In the genomic region with DNA sequence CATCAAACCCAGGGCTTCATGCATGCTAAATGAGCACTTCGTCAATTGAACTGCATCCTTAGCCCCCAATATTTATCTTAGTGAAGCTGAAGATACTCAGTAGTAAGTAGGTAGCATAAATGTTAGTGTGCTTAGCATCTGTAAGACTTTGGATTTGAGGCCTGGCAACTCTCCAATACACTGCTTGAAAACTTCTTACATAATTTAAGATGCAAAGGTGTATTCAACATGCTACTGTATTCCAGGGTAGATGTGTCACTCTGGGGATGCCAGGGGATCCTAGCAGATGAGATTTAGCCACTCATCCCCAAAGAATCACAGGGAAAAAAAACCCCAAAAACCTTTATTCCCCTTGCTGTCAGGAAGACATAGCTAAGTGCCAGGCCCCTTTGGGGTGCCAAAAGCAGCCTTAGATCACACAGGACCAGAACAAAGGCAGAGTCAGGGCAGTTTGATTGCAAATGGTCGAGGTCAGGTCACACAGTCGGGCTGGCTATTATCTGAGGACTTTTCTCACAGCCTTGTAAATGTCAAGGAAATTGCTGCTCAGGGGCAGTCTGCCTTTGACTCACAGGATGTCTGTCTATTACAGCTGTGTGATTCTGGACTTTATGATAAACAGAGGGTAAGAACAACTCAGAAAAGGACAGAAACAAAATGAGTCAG, we compare ENCODE assay signal across 10 mouse cellular contexts. TPM values are rescaled to one million over a fixed set of nuclear protein-coding genes. Genes with fewer than 3 reads are reported as not detected.
A peak's percentile ranks its signal among the peaks of the same experiment; 100 is the strongest.
DNase-seq lines count a peak whose midpoint lies in the region; ATAC-seq lines count a peak whose summit lies in the region.
"Had no signal": no experiment of that assay in that cellular context is flagged by ENCODE, and none has a peak within 500 bp of the region (broad histone marks: within the 10 kb centered on the region; RNA-seq: fewer than 3 reads in every experiment).

No protein-coding gene starts in this region.

- no peak for ATAC-seq in midbrain, embryonic 16.5 days
- no peak for ATAC-seq in limb, embryonic 11.5 days (ENCODE audit: insufficient number of reproducible peaks, low FRiP score, low TSS enrichment, low read depth)
- no peak for ATAC-seq in stomach, embryonic 15.5 days (ENCODE audit: insufficient read depth, low FRiP score, low read depth)

- DNase-seq in adrenal gland, adult 2 months: peak; percentile 80
- no peak for DNase-seq in adrenal gland, postnatal 25 days
- peak; percentile 54 for DNase-seq in midbrain, embryonic 10.5 days (ENCODE audit: low spot score)
- peak; percentile 41 for DNase-seq in limb, embryonic 11.5 days (ENCODE audit: low spot score)
- DNase-seq in thymus, postnatal 10 days (ENCODE audit: low spot score in 2 of 2): no peak
- DNase-seq in cerebellum, adult 9-11 months: no peak
- DNase-seq: lung, adult 18-20 months had no signal

- no peaks in the 10 kb centered on the region for H3K9me3 ChIP-seq in midbrain, embryonic 10.5 days (replicated peaks)
- no peaks in the 10 kb centered on the region for H3K9me3 ChIP-seq in midbrain, embryonic 16.5 days (replicated peaks; ENCODE audit: control insufficient read depth, low read length, poor library complexity, severe bottlenecking)
- H3K9me3 ChIP-seq in limb, embryonic 11.5 days (ENCODE audit: control insufficient read depth, low read length): no peaks in the 10 kb centered on the region
- H3K9me3 ChIP-seq in stomach, embryonic 15.5 days: no peaks in the 10 kb centered on the region
- H3K9me3 ChIP-seq: embryonic facial prominence, embryonic 15.5 days had no signal

- no peaks in the 10 kb centered on the region for H3K36me3 ChIP-seq in midbrain, embryonic 10.5 days
- no peaks in the 10 kb centered on the region for H3K36me3 ChIP-seq in midbrain, embryonic 16.5 days (ENCODE audit: control insufficient read depth, insufficient read depth, low read length)
- no peaks in the 10 kb centered on the region for H3K36me3 ChIP-seq in limb, embryonic 11.5 days (ENCODE audit: control insufficient read depth, insufficient read depth, low read length)
- no peaks in the 10 kb centered on the region for H3K36me3 ChIP-seq in stomach, embryonic 15.5 days
- H3K36me3 ChIP-seq: embryonic facial prominence, embryonic 15.5 days had no signal

- H3K27me3 ChIP-seq in midbrain, embryonic 10.5 days (ENCODE audit: low read depth, poor library complexity, severe bottlenecking): no peaks in the 10 kb centered on the region
- no peaks in the 10 kb centered on the region for H3K27me3 ChIP-seq in midbrain, embryonic 16.5 days (ENCODE audit: control insufficient read depth, insufficient read depth, low read depth, low read length)
- no peaks in the 10 kb centered on the region for H3K27me3 ChIP-seq in limb, embryonic 11.5 days (ENCODE audit: control insufficient read depth, insufficient read depth, low read length)
- no peaks in the 10 kb centered on the region for H3K27me3 ChIP-seq in stomach, embryonic 15.5 days (replicated peaks)
- H3K27me3 ChIP-seq: embryonic facial prominence, embryonic 15.5 days had no signal

- no peak overlapping the region for H3K4me2 ChIP-seq in midbrain, embryonic 16.5 days (ENCODE audit: low read length)
- H3K4me2 ChIP-seq in limb, embryonic 11.5 days (ENCODE audit: low read depth, severe bottlenecking): no peak overlapping the region
- 0 out of 2 replicates have a peak overlapping the region, but pooled peaks have one; percentile 4 for H3K4me2 ChIP-seq in stomach, embryonic 15.5 days
- H3K4me2 ChIP-seq: embryonic facial prominence, embryonic 15.5 days had no signal

- peaks cover 51% of the 10 kb centered on the region for H3K4me1 ChIP-seq in midbrain, embryonic 10.5 days
- H3K4me1 ChIP-seq in midbrain, embryonic 16.5 days (ENCODE audit: control insufficient read depth, insufficient read depth, low read length): peaks cover 12% of the 10 kb centered on the region
- peaks cover 4% of the 10 kb centered on the region; the same call in 1 of the 2 replicates for H3K4me1 ChIP-seq in limb, embryonic 11.5 days (ENCODE audit: control insufficient read depth, insufficient read depth, low read length)
- H3K4me1 ChIP-seq in stomach, embryonic 15.5 days: peaks cover 19% of the 10 kb centered on the region

- peak overlapping the region; percentile 80 for H3K27ac ChIP-seq in midbrain, embryonic 10.5 days (replicated peaks)
- H3K27ac ChIP-seq in midbrain, embryonic 16.5 days (ENCODE audit: low read length): no peak overlapping the region
- no peak overlapping the region for H3K27ac ChIP-seq in limb, embryonic 11.5 days (replicated peaks; ENCODE audit: low read depth, low read length)
- peak overlapping the region; percentile 67 for H3K27ac ChIP-seq in stomach, embryonic 15.5 days
- H3K27ac ChIP-seq: embryonic facial prominence, embryonic 15.5 days had no signal

- 0 out of 2 replicates have a peak overlapping the region, but pooled peaks have one; percentile 12 for H3K4me3 ChIP-seq in midbrain, embryonic 10.5 days
- no peak overlapping the region for H3K4me3 ChIP-seq in midbrain, embryonic 16.5 days (ENCODE audit: low read depth, low read length)
- no peak overlapping the region for H3K4me3 ChIP-seq in limb, embryonic 11.5 days (ENCODE audit: low read depth, low read length)
- no peak overlapping the region for H3K4me3 ChIP-seq in stomach, embryonic 15.5 days (replicated peaks)
- H3K4me3 ChIP-seq: embryonic facial prominence, embryonic 15.5 days had no signal

- no peak overlapping the region for H3K9ac ChIP-seq in midbrain, embryonic 16.5 days (ENCODE audit: low read depth, low read length)
- no peak overlapping the region for H3K9ac ChIP-seq in limb, embryonic 11.5 days (ENCODE audit: low read length)
- H3K9ac ChIP-seq in stomach, embryonic 15.5 days: no peak overlapping the region
- H3K9ac ChIP-seq: embryonic facial prominence, embryonic 15.5 days had no signal

- WGBS in midbrain, embryonic 10.5 days: 25% methylated on average over 3 of the region's 3 CpGs
- WGBS in midbrain, embryonic 16.5 days: 19% methylated on average over 3 of the region's 3 CpGs
- WGBS in limb, embryonic 11.5 days: 20% methylated on average over 3 of the region's 3 CpGs
- WGBS in stomach, embryonic 15.5 days: 19% methylated on average over 3 of the region's 3 CpGs

RNA-seq across cellular contexts. Expression of a gene that starts 17.0 kb away (rescaled TPM):
- 100 to 1,000 TPM in 1 of 2 experiments, 10 to 100 TPM in 1; 39.4 to 119 TPM for total RNA-seq in adrenal gland, adult 2 months (2021)
- 20.0 and 38.6 TPM in 2 replicates for polyA plus RNA-seq in adrenal gland, adult 2 months (2012; rRNA removed)
- total RNA-seq in adrenal gland, postnatal 25 days (2021): 57.9 and 74.2 TPM in 2 replicates
- 10.6 and 11.1 TPM in 2 replicates for polyA plus RNA-seq in midbrain, embryonic 10.5 days (2016; fragmentation: Nextera tagmentation; extraction: Ambion mirVana)
- 18.4 and 19.3 TPM in 2 replicates for polyA plus RNA-seq in midbrain, embryonic 16.5 days (2015; fragmentation: Nextera tagmentation; extraction: Ambion mirVana)
- polyA plus RNA-seq in limb, embryonic 11.5 days (2014; fragmentation: Nextera tagmentation; extraction: Ambion mirVana): 7.0 and 7.4 TPM in 2 replicates
- 20.4 and 21.9 TPM in 2 replicates for polyA plus RNA-seq in stomach, embryonic 15.5 days (2015; fragmentation: Nextera tagmentation; extraction: Ambion mirVana)

RNA-seq across cellular contexts. Expression of a gene that starts 17.9 kb away (rescaled TPM):
- total RNA-seq in adrenal gland, adult 2 months (2021): not detected
- not detected in 2 replicates for polyA plus RNA-seq in adrenal gland, adult 2 months (2012; rRNA removed)
- total RNA-seq in adrenal gland, postnatal 25 days (2021): not detected in 2 replicates
- polyA plus RNA-seq in midbrain, embryonic 10.5 days (2016; fragmentation: Nextera tagmentation; extraction: Ambion mirVana): not detected in 2 replicates
- not detected in 2 replicates for polyA plus RNA-seq in midbrain, embryonic 16.5 days (2015; fragmentation: Nextera tagmentation; extraction: Ambion mirVana)
- not detected in 2 replicates for polyA plus RNA-seq in limb, embryonic 11.5 days (2014; fragmentation: Nextera tagmentation; extraction: Ambion mirVana)
- polyA plus RNA-seq in stomach, embryonic 15.5 days (2015; fragmentation: Nextera tagmentation; extraction: Ambion mirVana): not detected in 2 replicates
- polyA plus RNA-seq: embryonic facial prominence, embryonic 15.5 days had no signal

Comparison
In these comparisons a context has a peak if more than half of its experiments do, and no peak if none do; other contexts are left out.
1. DNase-seq: peak in adrenal gland, adult 2 months (single experiment), midbrain, embryonic 10.5 days (single experiment) and limb, embryonic 11.5 days (single experiment); none in adrenal gland, postnatal 25 days (single experiment), thymus, postnatal 10 days (0 of 2) and cerebellum, adult 9-11 months (single experiment).
2. H3K27ac ChIP-seq: peak in midbrain, embryonic 10.5 days (single experiment) and stomach, embryonic 15.5 days (single experiment); none in midbrain, embryonic 16.5 days (single experiment) and limb, embryonic 11.5 days (single experiment).